Mouse (Mus musculus): ENCODE measurements around the gene Morn5. TPM values are rescaled to one million over a fixed set of nuclear protein-coding genes. Genes with fewer than 3 reads are reported as not detected.
A peak's percentile ranks its signal among the peaks of the same experiment; 100 is the strongest.

Gene Morn5
- polyA plus RNA-seq (2015; fragmentation: Nextera tagmentation; extraction: Ambion mirVana) = 0.26 TPM in 1 of 2 replicates, not detected in the other

DNA sequence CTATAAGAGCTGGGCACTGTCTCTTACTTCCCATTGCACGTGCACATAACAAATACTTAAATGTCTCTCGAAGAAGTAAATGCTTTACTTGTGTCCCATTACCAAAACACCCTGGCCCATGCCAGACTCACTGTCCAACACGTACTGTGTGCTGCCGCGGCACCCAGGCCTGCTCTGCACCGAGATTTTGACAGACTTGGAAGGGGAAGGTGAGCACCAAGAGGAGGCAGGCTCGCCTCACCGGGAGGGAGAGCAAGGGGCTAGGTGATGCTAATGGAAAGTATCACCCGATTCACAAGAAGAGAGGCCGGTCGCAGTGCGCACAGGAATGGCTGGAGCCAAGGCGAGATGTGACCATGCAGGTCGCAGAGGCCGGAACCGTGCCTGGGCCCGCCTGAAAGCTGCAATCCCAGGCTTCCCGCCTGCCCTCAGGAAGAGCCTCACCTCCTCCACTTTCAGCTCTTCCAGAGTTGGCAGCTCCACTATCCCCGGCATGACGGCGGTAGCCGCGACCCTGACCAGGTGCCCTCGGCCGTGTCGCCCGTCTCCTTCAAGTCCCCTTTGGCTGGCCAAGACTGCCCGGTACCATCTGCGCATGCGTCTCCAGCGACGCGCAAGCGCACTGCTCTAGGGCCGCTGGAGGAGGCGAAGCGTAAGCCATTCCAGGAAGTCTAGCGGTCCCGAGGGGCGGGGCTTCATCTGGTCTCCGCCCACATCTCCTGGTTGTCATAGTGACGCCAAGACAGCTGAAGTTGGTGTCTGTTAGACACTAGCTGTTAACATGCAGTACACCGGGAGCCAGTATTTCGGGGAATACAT is at the start of gene Morn5, which contains the start of gene Ndufa8:
TSS of gene Morn5 (plus strand) at position 711 of the 819 bp plus-strand sequence.
TSS of gene Ndufa8 (minus strand) at position 659 of the 819 bp plus-strand sequence.
- 1% methylated on average over 44 of the region's 44 CpGs for WGBS
- H3K4me3 ChIP-seq (replicated peaks) = peak within 1 kb of the TSS; percentile 85
- ATAC-seq (ENCODE audit: insufficient read depth, low FRiP score, low read depth) = peak; percentile 96
- H3K27ac ChIP-seq = no peak within 1 kb of the TSS
- peaks cover 11% of the 10 kb centered on the region for H3K4me1 ChIP-seq
- H3K36me3 ChIP-seq = peaks cover 5% of the 10 kb centered on the region; the same call in 1 of the 2 replicates
- H3K9ac ChIP-seq = peak within 1 kb of the TSS; percentile 68
- H3K27me3 ChIP-seq (replicated peaks) = no peaks in the 10 kb centered on the region
- peak within 1 kb of the TSS; percentile 53 for H3K4me2 ChIP-seq
- no peaks in the 10 kb centered on the region for H3K9me3 ChIP-seq

DNA sequence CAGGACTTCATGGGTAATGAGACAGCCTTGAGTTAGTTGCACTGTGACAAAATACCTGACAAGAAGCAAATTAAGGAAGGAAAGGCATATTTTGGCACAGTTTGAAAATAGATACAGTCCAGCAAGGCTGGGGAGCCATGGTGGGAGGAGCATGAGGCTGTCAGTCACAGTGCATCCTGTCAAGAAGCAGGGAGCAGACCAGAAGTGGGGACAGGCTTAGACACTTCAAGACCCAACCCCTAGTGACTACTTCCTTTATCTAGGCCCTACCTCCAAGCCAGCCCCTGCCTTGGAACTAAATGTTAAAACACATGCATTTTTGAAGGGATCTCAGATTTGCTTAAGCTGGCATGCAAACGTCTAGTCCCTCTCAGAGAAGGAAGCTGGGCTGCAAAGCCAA is 48.9 kb upstream of the Morn5 start:
- H3K4me3 ChIP-seq (replicated peaks) = no peak overlapping the region
- H3K36me3 ChIP-seq = no peaks in the 10 kb centered on the region
- H3K27me3 ChIP-seq (replicated peaks) = no peaks in the 10 kb centered on the region
- no peaks in the 10 kb centered on the region for H3K9me3 ChIP-seq
- 42% methylated on average over 1 of the region's 1 CpGs for WGBS
- H3K4me2 ChIP-seq = no peak overlapping the region
- no peak overlapping the region for H3K9ac ChIP-seq
- H3K27ac ChIP-seq = no peak overlapping the region
- no peaks in the 10 kb centered on the region for H3K4me1 ChIP-seq
- ATAC-seq (ENCODE audit: insufficient read depth, low FRiP score, low read depth) = no peak

DNA sequence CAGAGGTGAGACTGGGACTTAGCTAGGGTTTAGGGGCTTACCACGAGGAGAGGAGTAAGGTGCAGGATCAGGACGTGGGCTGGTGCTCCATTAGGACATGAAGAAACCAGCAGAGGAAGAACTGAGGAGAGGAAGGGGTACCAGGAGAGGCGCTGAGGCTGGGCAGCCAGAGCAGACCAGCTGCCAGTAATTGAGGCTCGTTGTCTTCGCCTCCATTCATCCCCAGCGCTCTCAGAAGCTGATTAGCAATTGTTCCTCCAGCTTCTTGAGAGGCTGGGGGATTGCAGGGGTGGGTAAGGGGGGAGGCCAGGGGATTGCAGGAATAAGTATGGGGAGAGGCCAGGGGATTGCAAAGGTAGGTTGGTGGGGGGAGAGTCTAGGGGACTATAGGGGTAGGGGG is 47.1 kb upstream of the Morn5 start:
- H3K4me3 ChIP-seq (replicated peaks) = no peak overlapping the region
- ATAC-seq (ENCODE audit: insufficient read depth, low FRiP score, low read depth) = no peak
- H3K9me3 ChIP-seq = no peaks in the 10 kb centered on the region
- H3K4me1 ChIP-seq = no peaks in the 10 kb centered on the region
- WGBS = 49% methylated on average over 6 of the region's 6 CpGs
- no peak overlapping the region for H3K27ac ChIP-seq
- H3K36me3 ChIP-seq = no peaks in the 10 kb centered on the region
- no peaks in the 10 kb centered on the region for H3K27me3 ChIP-seq (replicated peaks)
- no peak overlapping the region for H3K9ac ChIP-seq
- H3K4me2 ChIP-seq = no peak overlapping the region

DNA sequence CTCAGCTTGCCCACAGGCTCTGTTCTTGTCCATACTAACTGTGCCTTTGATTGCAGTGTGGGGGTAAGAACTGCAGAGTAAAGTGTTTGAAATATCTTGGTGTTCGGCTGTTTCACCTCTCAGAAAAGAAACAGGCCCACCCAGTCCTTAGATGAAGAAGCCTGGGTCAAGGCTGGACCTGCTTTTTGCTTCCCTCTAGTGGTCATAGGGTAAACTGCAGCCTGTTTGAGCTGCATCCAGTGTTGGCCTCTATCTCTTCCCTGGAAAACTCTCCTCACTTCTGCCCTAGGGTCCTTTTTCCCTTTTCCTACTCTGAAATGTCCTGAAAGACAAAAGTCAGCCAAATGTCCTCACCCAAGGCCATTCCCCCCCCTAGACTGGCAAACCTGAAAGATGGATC is 41.2 kb upstream of the Morn5 start:
- Histone ChIP-seq H3K36me3 (no peaks in the 10 kb centered on the region), H3K4me1 (peaks cover 11% of the 10 kb centered on the region; the same call in 1 of the 2 replicates), H3K27me3 (replicated peaks) (peaks cover 18% of the 10 kb centered on the region), H3K27ac (no peak overlapping the region), H3K4me2 (no peak overlapping the region), H3K9ac (no peak overlapping the region), H3K9me3 (no peaks in the 10 kb centered on the region), H3K4me3 (replicated peaks) (no peak overlapping the region)
- 13% methylated on average over 1 of the region's 1 CpGs for WGBS
- no peak for ATAC-seq (ENCODE audit: insufficient read depth, low FRiP score, low read depth)

DNA sequence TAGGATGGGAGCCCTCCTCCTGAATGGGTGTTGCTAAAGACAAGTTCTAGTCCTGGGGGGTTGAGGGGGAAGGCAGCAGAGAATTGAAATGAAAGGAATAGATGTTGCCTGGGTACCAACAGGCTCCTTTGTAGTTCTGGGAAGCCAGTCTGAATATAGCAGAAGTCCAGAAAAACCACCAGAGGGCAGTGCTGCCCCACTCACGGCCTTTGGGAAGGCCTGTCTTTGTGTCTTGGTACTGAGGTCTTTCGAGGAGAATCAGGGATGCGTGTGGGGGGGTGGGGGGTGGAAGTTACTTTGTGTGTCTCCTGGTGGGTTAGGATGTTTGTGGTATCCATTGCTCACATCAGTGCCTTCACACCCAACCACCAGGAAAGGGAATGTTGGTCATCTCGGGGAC is 39.9 kb upstream of the Morn5 start:
- Histone ChIP-seq H3K27ac (no peak overlapping the region), H3K4me3 (replicated peaks) (no peak overlapping the region), H3K4me2 (no peak overlapping the region), H3K4me1 (peaks cover 11% of the 10 kb centered on the region; the same call in 1 of the 2 replicates), H3K27me3 (replicated peaks) (peaks cover 18% of the 10 kb centered on the region), H3K9ac (no peak overlapping the region), H3K9me3 (no peaks in the 10 kb centered on the region), H3K36me3 (no peaks in the 10 kb centered on the region)
- WGBS = 25% methylated on average over 4 of the region's 4 CpGs
- no peak for ATAC-seq (ENCODE audit: insufficient read depth, low FRiP score, low read depth)

DNA sequence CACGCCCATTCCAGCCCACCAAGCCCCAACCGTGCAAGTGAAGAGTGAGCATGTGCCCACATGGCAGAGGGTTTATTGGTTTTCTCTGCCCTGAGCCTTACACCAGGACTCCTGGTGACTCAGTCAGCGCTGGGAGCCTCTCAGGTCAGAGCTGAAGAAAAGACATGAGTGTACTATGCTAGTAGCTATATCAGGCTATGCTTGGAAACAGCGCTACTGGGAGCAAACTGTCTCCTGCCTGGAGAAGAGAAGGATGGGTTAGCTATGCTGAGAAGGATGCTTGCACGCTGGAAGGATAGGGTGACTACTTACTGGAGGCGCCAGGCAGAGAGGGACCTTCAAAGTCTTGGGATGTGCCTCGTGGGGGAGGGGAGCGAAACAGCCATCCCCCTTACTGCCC is 38.7 kb upstream of the Morn5 start:
- H3K9me3 ChIP-seq = no peaks in the 10 kb centered on the region
- H3K27me3 ChIP-seq (replicated peaks) = peaks cover 18% of the 10 kb centered on the region
- WGBS = 51% methylated on average over 8 of the region's 8 CpGs
- H3K36me3 ChIP-seq = no peaks in the 10 kb centered on the region
- H3K27ac ChIP-seq = no peak overlapping the region
- no peak for ATAC-seq (ENCODE audit: insufficient read depth, low FRiP score, low read depth)
- no peak overlapping the region for H3K4me3 ChIP-seq (replicated peaks)
- H3K9ac ChIP-seq = no peak overlapping the region
- peaks cover 11% of the 10 kb centered on the region; the same call in 1 of the 2 replicates for H3K4me1 ChIP-seq
- peak overlapping the region; percentile 89; the same call in 1 of the 2 replicates for H3K4me2 ChIP-seq

DNA sequence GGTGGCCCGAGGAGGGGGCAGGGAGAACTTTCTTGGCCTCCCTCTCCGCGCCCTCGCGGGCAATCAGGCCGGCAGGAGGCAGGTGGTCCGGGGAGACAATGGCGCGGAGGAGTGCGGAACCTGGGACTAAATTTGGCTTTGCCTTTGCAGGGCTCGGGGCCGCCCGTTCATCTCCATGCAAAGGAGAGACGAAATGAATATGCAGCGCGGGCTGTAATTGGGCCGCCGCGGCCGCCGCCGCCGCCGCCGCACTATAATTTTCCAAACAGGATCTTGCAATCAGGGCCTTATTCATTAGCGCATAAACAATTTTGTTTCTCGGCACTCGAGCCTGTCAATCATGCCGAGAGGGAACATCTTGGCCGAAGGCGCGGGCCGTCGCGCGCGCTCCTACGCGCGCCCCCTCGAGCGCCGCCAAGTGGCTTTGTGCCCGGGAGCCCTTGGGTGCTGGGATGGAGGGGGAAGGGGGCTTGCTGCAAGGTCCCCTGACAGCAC is 37.9 kb upstream of the Morn5 start:
- Histone ChIP-seq H3K4me3 (replicated peaks) (peak overlapping the region; percentile 43), H3K4me1 (peaks cover 11% of the 10 kb centered on the region; the same call in 1 of the 2 replicates), H3K36me3 (no peaks in the 10 kb centered on the region), H3K27me3 (replicated peaks) (peaks cover 18% of the 10 kb centered on the region), H3K9me3 (no peaks in the 10 kb centered on the region), H3K27ac (no peak overlapping the region), H3K9ac (no peak overlapping the region; the same call in 1 of the 2 replicates), H3K4me2 (peak overlapping the region; percentile 89)
- under 1% methylated on average over 44 of the region's 44 CpGs for WGBS
- ATAC-seq (ENCODE audit: insufficient read depth, low FRiP score, low read depth) = no peak

DNA sequence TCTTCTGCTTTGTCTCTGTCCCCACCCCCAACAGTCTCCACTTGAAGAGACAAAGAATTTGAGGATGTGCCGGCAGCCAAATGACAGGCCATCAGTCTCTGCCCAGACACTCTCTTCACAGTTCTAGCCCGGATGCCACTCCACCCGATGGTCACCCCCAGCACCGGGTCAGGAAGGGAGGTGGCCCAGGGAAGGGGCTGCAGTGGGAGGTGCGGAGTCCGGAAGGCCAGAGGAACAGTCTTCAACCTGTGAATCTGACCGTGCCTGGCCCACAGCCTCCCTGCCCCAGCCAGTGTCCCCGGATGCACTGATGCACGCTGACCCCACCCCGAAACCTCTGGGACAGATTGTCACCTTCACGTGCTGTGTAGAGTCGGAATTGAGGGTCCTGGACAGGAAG is 36.2 kb upstream of the Morn5 start:
- H3K27ac ChIP-seq = no peak overlapping the region
- peaks cover 18% of the 10 kb centered on the region for H3K27me3 ChIP-seq (replicated peaks)
- no peaks in the 10 kb centered on the region for H3K9me3 ChIP-seq
- H3K4me1 ChIP-seq = peaks cover 11% of the 10 kb centered on the region; the same call in 1 of the 2 replicates
- WGBS = 52% methylated on average over 12 of the region's 12 CpGs
- no peak overlapping the region for H3K4me3 ChIP-seq (replicated peaks)
- H3K36me3 ChIP-seq = no peaks in the 10 kb centered on the region
- no peak overlapping the region for H3K4me2 ChIP-seq
- peak; percentile 33; the same call in 1 of the 2 replicates for ATAC-seq (ENCODE audit: insufficient read depth, low FRiP score, low read depth)
- H3K9ac ChIP-seq = no peak overlapping the region

DNA sequence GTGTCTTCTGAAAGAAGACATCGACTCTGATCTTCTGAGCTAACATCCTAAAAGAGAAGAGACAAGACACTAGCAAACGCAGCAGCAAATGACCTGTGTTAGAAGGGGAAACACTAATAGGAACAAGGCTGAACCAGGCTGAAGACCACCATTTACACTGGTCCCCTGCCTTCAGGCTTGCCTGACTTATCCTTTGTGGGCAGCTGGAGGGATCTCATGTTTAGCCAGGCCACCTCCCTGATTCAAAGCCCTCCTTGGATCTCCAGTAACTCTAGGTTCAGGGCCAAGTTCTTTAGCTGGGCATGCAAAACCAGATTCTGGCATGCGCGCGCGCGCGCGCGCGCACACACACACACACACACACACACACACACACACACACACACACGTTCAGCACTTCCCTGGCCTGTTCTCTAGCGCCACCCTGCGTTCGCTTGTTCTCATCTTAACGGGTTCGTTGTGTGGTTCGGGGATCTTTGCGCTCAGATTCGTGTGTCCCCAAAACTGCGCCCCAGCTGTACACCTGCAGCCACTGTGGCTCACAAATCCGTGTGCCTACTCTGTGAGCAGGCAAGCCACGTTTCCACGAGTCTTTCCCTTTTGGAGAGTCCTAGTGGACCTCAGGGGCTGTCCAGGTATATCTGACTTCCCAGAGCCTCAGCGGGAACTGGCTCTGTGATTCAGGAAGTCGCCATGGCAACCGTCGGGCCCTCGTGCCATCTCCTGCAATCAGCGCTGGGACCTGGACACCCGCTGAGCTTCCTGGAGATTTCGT is 27.7 kb upstream of the Morn5 start:
- WGBS = 13% methylated on average over 32 of the region's 32 CpGs
- Histone ChIP-seq H3K27me3 (replicated peaks) (0 out of 2 replicates have a peak, but pooled peaks cover 3% of the 10 kb centered on the region), H3K4me2 (peak overlapping the region; percentile 50), H3K4me3 (replicated peaks) (peak overlapping the region; percentile 25), H3K9ac (no peak overlapping the region), H3K4me1 (no peaks in the 10 kb centered on the region), H3K27ac (no peak overlapping the region), H3K9me3 (no peaks in the 10 kb centered on the region), H3K36me3 (no peaks in the 10 kb centered on the region)
- ATAC-seq (ENCODE audit: insufficient read depth, low FRiP score, low read depth) = 0 out of 2 replicates have a peak, but pooled peaks have one; percentile 27

DNA sequence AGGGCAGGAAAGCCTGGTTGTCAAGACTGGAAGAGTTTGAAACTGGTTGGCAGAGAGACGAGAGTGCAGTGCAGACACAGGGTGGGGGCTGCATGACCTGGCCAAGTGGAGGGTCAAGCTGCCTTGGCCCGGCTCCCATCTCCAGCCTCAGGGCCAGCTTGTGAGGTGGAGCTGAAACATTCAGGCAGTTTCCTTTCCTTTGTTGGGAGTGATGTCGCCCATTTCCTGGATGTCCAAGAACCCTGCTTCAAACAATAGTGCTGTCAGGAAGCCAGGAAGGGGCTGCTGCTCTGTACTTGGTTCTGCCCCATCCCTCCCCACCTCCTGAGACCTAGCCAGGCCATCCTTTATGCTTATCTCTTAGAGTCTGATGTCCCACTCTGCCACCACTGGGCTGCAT is 26.0 kb upstream of the Morn5 start:
- H3K4me2 ChIP-seq = no peak overlapping the region
- no peak overlapping the region for H3K4me3 ChIP-seq (replicated peaks)
- no peaks in the 10 kb centered on the region for H3K36me3 ChIP-seq
- H3K27ac ChIP-seq = no peak overlapping the region
- no peak overlapping the region for H3K9ac ChIP-seq
- 50% methylated on average over 3 of the region's 3 CpGs for WGBS
- no peaks in the 10 kb centered on the region for H3K9me3 ChIP-seq
- ATAC-seq (ENCODE audit: insufficient read depth, low FRiP score, low read depth) = no peak
- H3K27me3 ChIP-seq (replicated peaks) = 0 out of 2 replicates have a peak, but pooled peaks cover 3% of the 10 kb centered on the region
- H3K4me1 ChIP-seq = no peaks in the 10 kb centered on the region

DNA sequence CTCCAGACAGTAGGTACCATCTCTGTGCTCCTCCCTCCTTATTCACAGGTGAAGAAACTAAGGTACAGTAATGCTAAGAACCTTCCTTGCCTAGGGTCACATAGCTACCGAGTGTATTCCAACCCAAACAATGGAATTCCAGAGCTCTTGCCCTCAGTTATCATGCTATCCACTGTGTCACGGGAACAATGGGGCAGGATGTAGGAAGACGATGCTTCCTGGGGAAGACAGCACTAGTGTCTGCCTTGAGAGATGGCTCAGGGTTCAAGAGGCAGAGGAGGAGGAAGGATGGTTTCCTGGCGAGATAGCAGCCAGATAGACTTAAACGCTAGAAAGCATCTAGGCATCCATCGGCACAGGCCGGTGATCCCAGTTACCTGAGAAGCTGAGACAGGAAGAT is 16.4 kb upstream of the Morn5 start:
- Histone ChIP-seq H3K27me3 (replicated peaks) (no peaks in the 10 kb centered on the region), H3K4me3 (replicated peaks) (no peak overlapping the region), H3K4me2 (no peak overlapping the region), H3K36me3 (peaks cover 21% of the 10 kb centered on the region), H3K9ac (no peak overlapping the region), H3K4me1 (0 out of 2 replicates have a peak, but pooled peaks cover 5% of the 10 kb centered on the region), H3K27ac (no peak overlapping the region), H3K9me3 (no peaks in the 10 kb centered on the region)
- 75% methylated on average over 7 of the region's 7 CpGs for WGBS
- no peak for ATAC-seq (ENCODE audit: insufficient read depth, low FRiP score, low read depth)

All from stomach, embryonic 15.5 days (tissue).